In the genomic region with DNA sequence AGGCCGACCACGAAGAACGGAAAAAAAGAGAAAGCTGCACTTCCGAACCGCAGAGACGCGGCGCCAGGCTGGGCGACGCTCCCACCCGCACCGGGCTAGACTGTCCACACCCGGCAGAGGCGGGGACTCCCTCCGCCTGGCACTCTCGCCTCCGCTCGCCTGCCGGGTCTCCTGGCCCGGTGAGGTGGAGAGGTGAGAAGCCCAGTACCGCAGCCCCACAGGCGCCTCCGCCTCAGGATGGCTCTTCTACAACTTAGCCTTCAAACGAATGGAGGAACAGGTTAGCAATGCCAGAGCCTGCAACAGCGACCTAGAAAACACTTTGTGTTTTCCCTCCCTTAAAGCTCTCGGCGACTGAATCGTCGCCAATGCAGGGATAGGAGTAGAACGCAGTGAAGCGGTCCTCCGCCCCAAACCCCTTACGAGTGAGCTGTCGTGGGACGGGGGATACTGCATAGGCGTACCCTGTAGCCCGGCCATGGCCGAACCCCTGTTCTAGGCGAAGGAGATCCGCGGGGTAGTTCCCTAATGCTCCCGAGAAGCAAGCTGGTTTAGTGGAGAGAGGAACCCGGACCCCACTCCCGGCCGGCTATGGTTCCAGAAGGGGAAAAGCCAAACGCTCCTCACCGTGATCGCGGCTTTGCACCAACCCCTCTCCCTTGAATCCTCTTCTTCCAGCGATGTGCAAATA, we compare ENCODE assay signal across 8 mouse cellular contexts. TPM values are rescaled to one million over a fixed set of nuclear protein-coding genes. Genes with fewer than 3 reads are reported as not detected.
A peak's percentile ranks its signal among the peaks of the same experiment; 100 is the strongest.
DNase-seq lines count a peak whose midpoint lies in the region; ATAC-seq and TF ChIP-seq lines count a peak whose summit lies in the region.

No protein-coding gene starts in this region.

- peak; percentile 22 for ATAC-seq in cerebellum, adult (ENCODE audit: insufficient number of reproducible peaks, low FRiP score, low TSS enrichment)
- ATAC-seq in forebrain, embryonic 15.5 days (replicated peaks) = no peak; the same call in 1 of the 2 replicates
- peak; percentile 10; the same call in 1 of the 2 replicates for ATAC-seq in lung, postnatal 0 days

- peaks cover 35% of the 10 kb centered on the region for H3K36me3 ChIP-seq in ES-Bruce4 (ENCODE audit: control insufficient read depth, insufficient read depth, low read length, poor library complexity, severe bottlenecking)
- H3K36me3 ChIP-seq in forebrain, embryonic 15.5 days = peaks cover 7% of the 10 kb centered on the region; the same call in 1 of the 2 replicates
- H3K36me3 ChIP-seq in lung, postnatal 0 days (ENCODE audit: insufficient read depth, low read length) = no peaks in the 10 kb centered on the region

- no peak for TF ChIP-seq EP300 in ES-Bruce4 (IDR thresholded peaks at IDR 0.05; ENCODE audit: insufficient read depth, low read depth, low read length)
- no peak for TF ChIP-seq EP300 in lung, postnatal 0 days (IDR thresholded peaks at IDR 0.05)

- intact Hi-C loops in heart, postnatal 36 days (cut with DNase I) = loop anchor here (5.0 to 10.0 kb wide), 6 partner anchors 316 to 721 kb away; a partner anchor contains a TSS

- H3K9me3 ChIP-seq in ES-Bruce4 (replicated peaks; ENCODE audit: control insufficient read depth, insufficient read depth, low read length, poor library complexity, severe bottlenecking) = no peaks in the 10 kb centered on the region
- H3K9me3 ChIP-seq in forebrain, embryonic 15.5 days = no peaks in the 10 kb centered on the region
- H3K9me3 ChIP-seq in lung, postnatal 0 days (ENCODE audit: low read length) = no peaks in the 10 kb centered on the region

- no peak for TF ChIP-seq CTCF in ES-Bruce4 (IDR thresholded peaks at IDR 0.05; ENCODE audit: low read depth, low read length)
- no peak for TF ChIP-seq CTCF in lung, postnatal 0 days (IDR thresholded peaks at IDR 0.05)

- DNase-seq in heart, postnatal 36 days = peak; percentile 64 to 76
- peak; percentile 19 for DNase-seq in layer of hippocampus, adult 9-11 months
- DNase-seq in lung, postnatal 0 days (ENCODE audit: low spot score) = peak; percentile 78
- peak; percentile 43 for DNase-seq in ovary, adult 18-20 months (ENCODE audit: low spot score)
- peak; percentile 45 for DNase-seq in thymus, postnatal 25 days

- H3K4me1 ChIP-seq in ES-Bruce4 (ENCODE audit: control insufficient read depth, insufficient read depth, low read length) = no peaks in the 10 kb centered on the region
- H3K4me1 ChIP-seq in forebrain, embryonic 15.5 days = peaks cover 40% of the 10 kb centered on the region
- H3K4me1 ChIP-seq in lung, postnatal 0 days (ENCODE audit: insufficient read depth, low read depth, low read length) = no peaks in the 10 kb centered on the region; the same call in 1 of the 2 replicates

- peak overlapping the region; percentile 99 for H3K4me2 ChIP-seq in forebrain, embryonic 15.5 days (replicated peaks)
- H3K4me2 ChIP-seq in lung, postnatal 0 days (replicated peaks; ENCODE audit: low read depth, low read length) = peak overlapping the region; percentile 92

- H3K27ac ChIP-seq in ES-Bruce4 (ENCODE audit: insufficient read depth, low read length) = peak overlapping the region; percentile 97
- H3K27ac ChIP-seq in forebrain, embryonic 15.5 days (replicated peaks) = peak overlapping the region; percentile 96
- H3K27ac ChIP-seq in lung, postnatal 0 days (ENCODE audit: low read length) = peak overlapping the region; percentile 99

- under 1% methylated on average over 50 of the region's 50 CpGs for WGBS in forebrain, embryonic 15.5 days
- under 1% methylated on average over 50 of the region's 50 CpGs for whole genome bisulfite sequencing in lung, postnatal 0 days

- peak overlapping the region; percentile 99 for H3K9ac ChIP-seq in ES-Bruce4 (ENCODE audit: low read depth, poor library complexity, severe bottlenecking)
- peak overlapping the region; percentile 73 for H3K9ac ChIP-seq in forebrain, embryonic 15.5 days (replicated peaks)
- H3K9ac ChIP-seq in lung, postnatal 0 days (replicated peaks; ENCODE audit: low read depth) = peak overlapping the region; percentile 94

- H3K27me3 ChIP-seq in ES-Bruce4 (ENCODE audit: control insufficient read depth, insufficient read depth, low read length, poor library complexity, severe bottlenecking) = no peaks in the 10 kb centered on the region
- H3K27me3 ChIP-seq in forebrain, embryonic 15.5 days = no peaks in the 10 kb centered on the region
- no peaks in the 10 kb centered on the region for H3K27me3 ChIP-seq in lung, postnatal 0 days (replicated peaks; ENCODE audit: insufficient read depth, low read length)

- no peak for TF ChIP-seq POLR2A in ES-Bruce4 (IDR thresholded peaks at IDR 0.05; ENCODE audit: insufficient read depth, low read length)

- H3K4me3 ChIP-seq in ES-Bruce4 (ENCODE audit: low read depth, low read length) = peak overlapping the region; percentile 99
- peak overlapping the region; percentile 67 for H3K4me3 ChIP-seq in forebrain, embryonic 15.5 days
- H3K4me3 ChIP-seq in lung, postnatal 0 days (ENCODE audit: low read depth, low read length) = peak overlapping the region; percentile 79

RNA-seq across cellular contexts. Expression of a gene that starts 0.5 kb away (rescaled TPM):
- polyA plus RNA-seq in ES-Bruce4 (2011; ENCODE audit: insufficient read depth, insufficient read length, low read depth, missing spikeins) = 69.6 and 71.3 TPM in 2 replicates
- polyA plus RNA-seq in forebrain, embryonic 15.5 days (2015; fragmentation: Nextera tagmentation; extraction: Ambion mirVana) = 27.5 and 34.4 TPM in 2 replicates
- total RNA-seq in heart, postnatal 36 days (2021) = 10 to 100 TPM; 27.5 to 30.4 TPM
- polyA plus RNA-seq in lung, postnatal 0 days (2015; fragmentation: Nextera tagmentation; extraction: Ambion mirVana) = 88.9 and 99.8 TPM in 2 replicates

Comparison
In these comparisons a context has a peak if more than half of its experiments do, and no peak if none do; other contexts are left out.
1. DNase-seq: peak in every context shown above with its lines; median percentile 78 in lung, postnatal 0 days; 70 in heart, postnatal 36 days; 45 in thymus, postnatal 25 days; 43 in ovary, adult 18-20 months; 19 in layer of hippocampus, adult 9-11 months.